Mouse (Mus musculus) lung, postnatal 14 days (tissue): ENCODE measurements around the gene Ddx11.
"Not testable (repeated sequence)": the region's sequence is repeated elsewhere in the genome, so short reads cannot be mapped to it uniquely, and the experiment has no call there.

Source experiments
- DNase-seq: peaks from one replicate; pipeline ENCODE4 v3.0.0; 2021

Gene Ddx11

DNA sequence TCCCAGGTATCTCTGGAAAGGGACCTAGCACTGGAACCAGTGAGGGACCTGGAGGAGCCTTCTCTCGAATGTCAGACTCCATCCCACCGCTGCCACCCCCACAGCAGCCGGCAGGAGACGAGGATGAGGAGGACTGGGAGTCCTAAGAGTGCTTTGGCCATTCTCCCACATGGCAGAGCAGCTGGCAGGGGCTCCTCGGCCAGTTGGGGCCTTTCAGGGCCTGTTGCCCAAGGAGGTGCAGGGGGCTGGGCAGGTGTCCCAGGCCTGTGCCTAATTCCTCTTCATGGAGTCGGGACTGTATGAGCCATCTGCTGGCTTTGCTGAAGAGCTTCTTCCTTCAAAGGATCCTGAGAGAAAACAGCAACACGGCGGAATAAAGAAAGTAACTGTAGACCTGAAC lies 4.3 kb upstream of the Ddx11 start:
- no peak for DNase-seq

DNA sequence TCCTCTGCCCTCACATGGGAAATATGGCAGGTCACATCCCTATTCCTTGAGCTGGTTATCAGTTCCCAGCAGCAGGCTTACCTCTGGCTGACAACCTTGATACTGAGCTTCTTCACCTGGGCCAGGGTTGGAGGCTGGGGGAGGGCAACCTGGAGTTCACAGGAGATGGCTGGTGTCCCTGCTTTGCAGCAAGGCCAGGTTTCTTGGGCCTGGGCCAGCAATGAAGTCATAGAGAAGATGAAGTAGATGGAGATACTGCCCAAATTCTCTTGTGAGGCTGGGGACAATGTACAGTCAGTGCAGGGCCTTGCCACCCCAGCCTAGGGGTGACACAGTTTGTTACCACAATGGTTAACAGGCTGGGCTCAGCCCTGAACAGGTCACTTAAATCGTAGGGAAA lies 2.6 kb upstream of the Ddx11 start:
- DNase-seq, result no peak

DNA sequence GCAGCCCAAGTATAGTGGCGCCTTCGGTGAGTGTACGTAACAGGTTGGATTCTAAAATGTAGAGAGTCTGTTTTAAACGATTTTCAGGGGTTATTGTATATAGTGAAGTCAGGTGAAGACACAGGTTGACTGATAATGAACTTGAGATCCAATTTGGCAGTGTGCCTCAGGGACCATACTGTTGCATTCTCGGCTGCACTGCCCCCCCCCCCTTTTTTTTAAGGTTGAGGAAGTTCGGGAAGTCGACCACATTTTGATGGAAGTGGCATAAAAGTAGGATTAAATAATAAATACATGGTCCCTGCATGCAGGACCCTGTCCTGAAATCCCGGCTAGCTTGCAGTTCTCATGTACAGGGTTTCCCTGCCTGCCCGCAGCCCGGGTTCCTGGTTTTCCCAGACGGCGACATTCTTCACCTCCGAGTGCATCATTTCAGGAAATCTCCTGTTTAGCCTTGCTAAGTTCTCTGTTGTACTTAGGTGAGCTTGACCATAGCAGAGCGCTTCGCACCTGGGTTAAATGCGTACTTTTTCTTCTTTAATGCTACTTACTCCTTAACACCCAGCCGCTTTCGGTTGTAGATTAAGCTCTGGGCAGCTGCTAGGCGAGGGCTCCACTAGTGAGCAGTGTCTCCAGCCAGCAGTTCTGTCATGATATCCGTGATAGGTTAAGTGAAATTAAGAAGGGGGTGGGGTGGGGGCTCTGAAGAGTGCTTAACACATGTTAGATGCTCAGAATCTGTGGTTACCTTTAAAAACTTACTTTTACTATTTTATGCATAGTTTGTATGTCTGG lies 693 bp downstream of the Ddx11 start:
- no peak for DNase-seq

DNA sequence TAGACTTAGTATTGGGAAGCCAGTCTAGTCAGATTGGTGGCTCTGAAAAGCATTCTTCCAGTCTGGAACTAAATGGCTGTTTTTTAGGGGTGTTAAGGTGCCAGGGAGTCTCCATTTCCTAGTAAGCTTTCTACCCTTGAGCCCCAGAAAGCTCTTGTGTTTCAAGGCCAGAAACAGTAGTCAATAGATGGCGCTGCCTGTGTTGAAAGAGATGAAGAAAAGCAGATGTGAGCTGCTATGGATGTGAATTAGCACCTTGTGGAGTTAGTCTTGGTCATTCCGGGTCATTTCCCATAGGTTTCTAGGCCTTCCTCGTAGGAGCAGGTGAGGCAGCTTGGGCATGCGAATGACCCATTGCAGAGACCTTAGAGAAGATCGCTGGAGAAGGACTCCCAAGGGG lies 1.9 kb downstream of the Ddx11 start:
- DNase-seq, result no peak

DNA sequence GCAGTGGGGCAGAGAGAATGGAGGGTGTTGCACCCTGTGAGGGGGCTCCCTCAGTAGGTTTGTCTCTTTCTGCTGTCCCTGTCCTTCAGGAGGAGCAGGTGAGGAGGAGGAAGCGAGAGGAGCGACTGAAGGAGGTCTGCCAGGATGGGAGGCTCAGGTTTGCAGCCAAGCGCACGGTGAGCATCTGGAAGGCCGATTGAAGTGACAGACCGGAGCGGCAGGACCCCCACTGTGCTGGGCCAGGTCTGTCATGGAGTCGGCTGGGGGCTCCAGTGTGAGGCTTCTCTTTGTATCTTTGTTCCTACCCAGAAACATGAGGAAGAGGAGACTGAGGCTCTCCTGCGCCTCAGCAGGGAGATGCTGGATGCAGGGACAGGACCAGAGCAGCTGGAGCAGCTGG lies 7.1 kb downstream of the Ddx11 start:
- no peak for DNase-seq

DNA sequence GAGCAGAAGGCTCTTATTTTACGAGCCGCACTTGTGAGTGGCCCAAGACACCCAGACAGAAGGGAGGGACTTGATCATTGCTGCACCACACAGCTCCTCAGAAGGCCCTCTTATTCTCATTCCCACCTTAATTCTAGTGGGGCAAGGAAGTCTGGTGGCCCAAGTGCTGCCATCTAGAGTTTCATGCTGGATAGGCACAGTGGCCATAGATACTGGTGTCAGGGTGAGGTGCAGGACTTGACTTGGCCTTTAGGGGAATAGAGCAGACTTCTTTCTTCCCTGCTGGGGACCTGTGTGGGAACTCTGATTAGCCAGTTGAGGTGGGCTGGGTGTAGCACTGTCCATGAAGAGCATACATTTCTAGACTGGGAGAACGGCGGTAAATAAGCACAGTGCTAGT lies 7.9 kb downstream of the Ddx11 start:
- no peak for DNase-seq

DNA sequence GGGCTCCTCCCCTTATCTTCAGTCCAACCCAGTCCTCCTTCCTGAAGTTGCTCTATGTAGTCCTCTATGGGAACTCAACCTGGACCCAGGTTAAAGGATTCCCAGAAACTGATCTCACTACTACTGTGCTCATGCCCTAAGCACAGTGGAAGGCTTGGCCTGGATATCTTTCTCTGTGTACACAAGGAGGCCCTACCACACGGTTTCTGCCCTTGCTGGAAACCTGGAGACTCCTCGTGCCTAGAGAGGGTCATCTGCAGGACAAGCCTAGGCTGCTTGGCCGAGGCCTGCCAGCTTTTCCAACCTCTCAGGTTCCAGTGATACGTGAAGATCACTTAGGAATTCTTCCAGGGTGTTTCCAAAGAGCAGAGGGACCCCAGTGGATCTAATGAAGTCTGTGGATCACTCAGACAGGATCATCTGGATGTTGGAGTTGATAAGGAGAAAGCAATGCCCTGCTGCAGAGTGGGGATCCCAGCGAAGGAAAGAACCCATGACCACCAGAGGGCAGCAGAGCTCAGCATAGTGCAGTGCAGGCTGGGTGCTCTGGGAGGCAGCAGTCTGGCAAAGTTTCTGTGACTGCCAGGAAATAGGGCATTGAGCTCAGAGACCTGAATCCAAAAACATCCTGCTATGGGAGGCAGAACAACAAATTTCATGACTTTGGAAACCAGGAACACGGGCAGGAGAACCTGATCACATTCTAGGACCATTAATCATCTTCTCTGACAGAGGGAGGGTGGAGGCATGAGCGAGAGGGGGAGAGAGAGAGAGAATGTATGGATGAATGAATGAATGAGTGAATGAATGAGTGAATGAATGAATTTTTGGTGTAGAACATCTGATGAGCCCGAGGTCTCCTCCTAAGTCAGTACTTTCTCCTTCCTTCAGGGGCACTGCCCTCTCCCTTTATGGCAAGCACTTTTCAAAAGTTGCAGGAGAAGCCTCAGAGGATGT lies 29.7 kb downstream of the Ddx11 start:
- not testable (repeated sequence) for DNase-seq

DNA sequence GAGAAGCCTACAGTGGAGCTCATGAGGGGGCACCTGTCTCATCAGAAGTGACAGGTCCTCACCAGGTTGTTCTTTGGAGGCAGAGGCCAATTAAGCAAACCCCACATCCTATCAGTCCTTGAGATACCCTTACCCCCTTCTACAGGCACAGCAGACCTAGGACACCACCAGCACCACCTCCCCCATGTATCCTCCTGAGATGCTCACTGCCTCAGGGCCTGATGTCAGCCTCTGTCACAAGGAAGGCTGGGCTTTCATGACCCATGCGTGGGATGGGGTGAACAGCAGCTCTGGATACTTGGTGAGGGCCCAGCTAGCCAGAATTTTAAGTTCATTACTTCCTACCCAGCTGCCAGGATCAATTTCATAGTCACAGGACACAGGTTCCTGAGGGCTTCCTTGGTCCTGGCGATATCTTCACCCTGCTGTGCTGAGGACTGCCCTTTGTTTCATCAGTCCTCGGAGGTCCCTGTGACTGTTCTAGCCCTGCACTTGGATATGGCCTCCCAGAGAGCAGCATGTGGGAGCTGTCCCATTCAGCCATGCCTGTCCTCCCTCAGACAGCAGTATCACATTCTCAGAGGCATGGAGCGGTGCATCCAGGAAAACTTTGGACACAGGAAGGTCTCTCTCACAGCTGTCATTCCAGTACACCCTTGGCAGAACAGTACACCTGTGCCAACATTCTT lies 30.6 kb downstream of the Ddx11 start:
- not testable (repeated sequence) for DNase-seq

DNA sequence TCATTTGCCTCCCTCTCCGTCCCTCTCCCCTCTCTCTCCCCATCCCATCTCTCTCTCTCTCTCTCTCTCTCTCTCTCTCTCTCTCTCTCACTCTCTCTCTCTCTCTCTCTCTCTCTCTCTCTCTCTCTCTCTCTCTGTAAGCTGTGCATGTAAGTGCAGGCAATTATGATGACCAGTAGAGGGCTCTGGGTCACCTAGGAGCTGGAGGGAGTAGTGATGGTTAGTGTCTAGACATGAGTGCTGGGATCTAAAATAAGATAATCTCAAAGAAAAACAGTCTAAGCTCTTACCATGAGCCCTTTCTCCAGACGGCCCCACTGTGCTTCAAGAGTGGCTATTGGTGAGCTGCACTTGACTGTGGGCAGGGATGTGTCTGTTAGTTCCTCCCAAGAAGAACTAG lies 31.6 kb downstream of the Ddx11 start:
- no peak for DNase-seq

DNA sequence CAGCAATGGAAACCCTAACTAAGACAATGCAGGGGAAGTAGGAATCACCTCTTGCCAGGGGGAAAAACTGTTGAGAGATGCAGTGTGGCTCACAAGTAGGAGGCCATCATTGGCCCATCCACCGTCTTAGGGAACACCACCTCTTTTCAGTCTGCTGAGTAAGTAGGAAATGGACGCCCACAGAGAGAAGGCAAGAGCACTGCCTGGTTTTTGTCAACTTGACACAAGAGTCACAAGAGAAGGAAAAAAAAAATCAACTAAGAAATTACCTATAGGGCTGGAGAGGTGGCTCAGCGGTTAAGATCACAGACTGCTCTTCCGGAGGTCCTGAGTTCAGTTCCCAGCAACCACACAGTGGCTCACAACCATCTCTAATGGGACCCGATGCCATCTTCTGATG lies 35.0 kb downstream of the Ddx11 start:
- no peak for DNase-seq

DNA sequence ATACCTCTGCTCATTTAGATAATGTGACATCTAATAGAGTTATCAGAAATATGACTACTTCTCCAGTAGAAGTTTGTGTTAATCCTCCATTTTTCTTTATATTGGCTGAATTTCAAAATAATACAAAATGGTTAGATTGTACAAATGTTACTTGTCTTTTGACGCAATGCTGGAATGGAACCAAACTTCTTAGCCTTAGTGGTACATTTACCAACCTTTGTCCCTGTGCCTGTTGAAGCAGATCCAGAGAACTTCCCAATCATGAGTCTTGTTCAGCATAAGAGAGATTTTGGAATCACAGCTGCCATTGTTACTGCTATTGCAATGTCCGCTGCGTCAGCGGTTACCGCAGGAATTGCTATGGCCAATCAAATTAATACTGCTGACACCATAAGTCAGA lies 43.8 kb downstream of the Ddx11 start:
- DNase-seq, result not testable (repeated sequence)

DNA sequence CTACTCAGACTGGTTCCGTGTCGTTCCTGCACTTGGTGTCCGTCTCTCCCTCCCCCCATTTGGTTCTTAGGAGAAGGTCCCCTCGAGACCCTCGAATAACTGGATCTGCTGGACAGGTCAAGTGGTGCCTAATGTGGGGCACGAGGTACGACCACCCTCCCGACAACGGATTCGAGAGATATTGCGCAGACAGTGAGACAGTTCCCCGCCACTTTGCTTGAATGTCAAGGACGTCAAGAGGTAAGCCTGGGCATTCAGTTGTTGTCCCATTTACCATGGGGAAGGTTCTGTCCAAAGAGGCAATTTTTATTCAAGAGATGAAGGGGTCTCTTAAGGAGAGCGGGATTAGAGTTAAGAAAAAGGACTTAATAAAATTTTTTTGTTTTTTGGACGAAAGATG lies 47.7 kb downstream of the Ddx11 start:
- DNase-seq, result not testable (repeated sequence)

DNA sequence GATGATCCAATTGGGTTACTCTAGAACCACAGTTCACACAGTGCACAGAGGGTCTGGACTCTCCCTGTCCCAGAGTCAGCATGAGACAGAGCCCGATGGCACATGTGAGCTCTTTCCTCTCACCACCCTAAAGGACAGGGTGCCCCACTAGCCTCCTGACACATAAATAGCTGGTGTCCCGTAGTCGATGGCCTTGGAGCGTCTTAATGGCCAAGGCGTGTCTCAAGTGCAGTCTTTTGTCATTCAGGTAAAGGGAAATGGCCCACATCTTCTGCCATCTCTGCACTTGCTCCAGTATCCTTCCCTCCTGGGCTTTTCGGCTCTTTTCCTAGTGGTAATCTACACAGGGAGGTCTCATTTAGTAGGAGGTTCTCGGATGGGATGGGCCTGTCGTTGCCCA lies 67.3 kb downstream of the Ddx11 start:
- no peak for DNase-seq

DNA sequence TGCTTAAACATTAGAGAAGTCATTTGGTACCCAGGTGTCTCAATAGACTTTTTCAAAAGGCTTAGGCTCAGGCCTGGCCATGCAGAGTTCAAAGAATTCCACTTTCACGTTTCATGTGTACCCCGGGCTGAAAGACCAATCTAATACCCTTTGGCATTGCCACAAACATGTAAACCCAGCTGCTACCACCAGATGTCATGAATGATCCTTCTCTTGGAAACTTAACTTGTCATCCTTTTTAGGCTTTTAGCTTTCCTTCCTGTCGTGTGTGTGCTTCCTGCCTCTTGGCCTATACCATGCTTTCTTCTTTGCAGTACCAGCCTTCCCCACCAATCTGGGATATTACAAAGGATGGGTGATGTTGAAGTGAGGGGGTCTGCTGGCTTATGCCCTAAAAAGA lies 73.7 kb downstream of the Ddx11 start:
- DNase-seq, result peak; percentile 11
